Mouse (Mus musculus): ENCODE measurements around the gene Olfr1180. TPM values are rescaled to one million over a fixed set of nuclear protein-coding genes. Genes with fewer than 3 reads are reported as not detected.

Gene Olfr1180
- not detected in 2 replicates for polyA plus RNA-seq (2012; ENCODE audit: low replicate concordance)

GRCm38 (mm10) chr2:88419051-88419450 lies at the start of gene Olfr1180:
Gene Olfr1180 (minus strand): TSS chr2:88419151.

DNA sequence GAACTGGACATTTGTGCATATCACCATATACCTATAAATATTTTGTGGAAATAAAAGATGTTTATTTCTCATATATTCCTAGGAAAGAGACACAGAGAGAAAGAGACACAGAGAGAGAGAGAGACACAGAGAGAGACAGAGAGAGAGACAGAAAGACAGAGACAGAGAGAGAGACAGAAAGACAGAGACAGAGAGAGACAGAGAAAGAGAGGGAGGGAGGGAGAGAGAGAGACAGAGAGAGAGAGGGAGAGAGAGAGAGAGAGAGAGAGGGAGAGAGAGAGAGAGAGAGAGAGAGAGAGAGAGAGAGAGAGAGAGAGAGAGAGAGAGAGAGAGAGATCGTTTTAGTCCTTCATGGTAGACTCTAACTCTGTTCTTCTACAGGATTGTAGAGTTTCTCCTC lies 35.6 kb upstream of the Olfr1180 start, which contains the start of gene Olfr1183:
TSS of gene Olfr1183 (plus strand) at position 301 of the 400 bp plus-strand sequence.

DNA sequence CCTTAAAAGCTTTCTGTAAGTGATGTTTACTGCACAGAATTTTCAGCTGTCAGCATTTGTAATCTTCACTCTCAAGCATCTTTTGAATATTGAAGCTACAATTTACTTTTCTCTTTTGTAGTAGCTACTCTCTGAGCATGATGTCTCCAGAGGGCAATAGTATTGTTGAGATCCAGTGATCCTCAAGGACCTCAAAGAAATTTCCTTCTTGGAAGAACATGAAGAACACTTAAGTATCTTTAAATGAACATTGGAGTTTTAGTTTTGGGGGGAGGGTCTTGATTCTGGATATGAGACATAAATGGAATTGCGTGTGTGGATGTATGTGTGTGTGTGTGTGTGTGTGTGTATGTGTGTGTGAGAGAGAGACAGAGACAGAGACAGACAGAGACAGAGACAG lies 30.1 kb upstream of the Olfr1180 start, which contains the start of gene Gm13757:
TSS of gene Gm13757 (minus strand) at position 101 of the 400 bp plus-strand sequence.

DNA sequence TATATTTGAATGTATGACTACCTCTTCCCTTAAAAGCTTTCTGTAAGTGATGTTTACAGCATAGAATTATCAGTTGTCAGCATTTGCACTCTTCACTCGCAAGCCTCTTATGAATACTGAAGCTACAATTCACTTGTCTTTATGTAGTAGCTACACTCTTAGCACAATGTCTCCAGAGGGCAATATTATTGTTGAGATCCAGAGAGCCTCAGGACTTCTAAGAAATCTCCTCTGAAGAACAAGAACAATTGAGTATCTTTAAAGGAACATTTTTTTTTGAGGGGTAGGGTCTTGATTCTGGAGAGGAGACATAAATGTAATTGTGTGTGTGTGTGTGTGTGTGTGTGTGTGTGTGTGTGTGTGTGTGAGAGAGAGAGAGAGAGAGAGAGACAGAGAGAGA lies 7.1 kb upstream of the Olfr1180 start, which contains the start of gene Olfr1181:
TSS of gene Olfr1181 (minus strand) at position 101 of the 400 bp plus-strand sequence.

GRCm38 (mm10) chr2:88406353-88406752 lies 12.6 kb downstream of the Olfr1180 start, which contains the start of gene Olfr1179:
Gene Olfr1179 (minus strand): TSS chr2:88406453.

GRCm38 (mm10) chr2:88386762-88387161 lies 32.2 kb downstream of the Olfr1180 start, which contains the start of gene Olfr1178:
Gene Olfr1178 (plus strand): TSS chr2:88387062.

Other genes starting within 250 kb of the Olfr1180 start
- not detected in 2 replicates for gene Olfr1168, start 237.3 kb downstream of the Olfr1180 start, polyA plus RNA-seq (2012; ENCODE audit: low replicate concordance)
- gene Olfr1170, start 190.8 kb downstream of the Olfr1180 start, polyA plus RNA-seq (2012; ENCODE audit: low replicate concordance), result not detected in 2 replicates
- not detected in 2 replicates for gene Olfr1173, start 139.3 kb downstream of the Olfr1180 start, polyA plus RNA-seq (2012; ENCODE audit: low replicate concordance)
- gene Olfr1174-ps, start 104.0 kb downstream of the Olfr1180 start, polyA plus RNA-seq (2012; ENCODE audit: low replicate concordance), result not detected in 2 replicates
- not detected in 2 replicates for gene Olfr1175-ps, start 91.9 kb downstream of the Olfr1180 start, polyA plus RNA-seq (2012; ENCODE audit: low replicate concordance)
- not detected in 2 replicates for gene Olfr1176, start 82.4 kb downstream of the Olfr1180 start, polyA plus RNA-seq (2012; ENCODE audit: low replicate concordance)
- not detected in 2 replicates for gene Olfr1177-ps, start 72.7 kb downstream of the Olfr1180 start, polyA plus RNA-seq (2012; ENCODE audit: low replicate concordance)
- not detected in 2 replicates for gene Olfr1178, start 32.1 kb downstream of the Olfr1180 start, polyA plus RNA-seq (2012; ENCODE audit: low replicate concordance)
- not detected in 2 replicates for gene Olfr1179, start 12.7 kb downstream of the Olfr1180 start, polyA plus RNA-seq (2012; ENCODE audit: low replicate concordance)
- gene Olfr1181, start 7.0 kb upstream of the Olfr1180 start, polyA plus RNA-seq (2012; ENCODE audit: low replicate concordance), result not detected in 2 replicates
- gene Gm13757, start 30.0 kb upstream of the Olfr1180 start, polyA plus RNA-seq (2012; ENCODE audit: low replicate concordance), result not detected in 2 replicates
- not detected in 2 replicates for gene Olfr1183, start 35.7 kb upstream of the Olfr1180 start, polyA plus RNA-seq (2012; ENCODE audit: low replicate concordance)
- gene Olfr1184, start 64.4 kb upstream of the Olfr1180 start, polyA plus RNA-seq (2012; ENCODE audit: low replicate concordance), result not detected in 2 replicates
- not detected in 2 replicates for gene Olfr1185-ps1, start 74.2 kb upstream of the Olfr1180 start, polyA plus RNA-seq (2012; ENCODE audit: low replicate concordance)
- not detected in 2 replicates for gene Olfr1186, start 99.4 kb upstream of the Olfr1180 start, polyA plus RNA-seq (2012; ENCODE audit: low replicate concordance)
- gene Olfr1188, start 137.8 kb upstream of the Olfr1180 start, polyA plus RNA-seq (2012; ENCODE audit: low replicate concordance), result not detected in 2 replicates
- gene Olfr1189, start 167.3 kb upstream of the Olfr1180 start, polyA plus RNA-seq (2012; ENCODE audit: low replicate concordance), result not detected in 2 replicates
- gene Olfr1191-ps1, start 221.4 kb upstream of the Olfr1180 start, polyA plus RNA-seq (2012; ENCODE audit: low replicate concordance), result not detected in 2 replicates
- not detected in 2 replicates for gene Olfr1192-ps1, start 229.4 kb upstream of the Olfr1180 start, polyA plus RNA-seq (2012; ENCODE audit: low replicate concordance)

Data from hematopoietic multipotent progenitor cell, adult 10-12 weeks (in vitro differentiated cells).